Mouse (Mus musculus) retina, adult 2 months (tissue): ENCODE data around the gene Slc12a8.

Source experiments
- DNase-seq: peaks from one replicate; pipeline ENCODE4 v3.0.0-alpha.2; 2012; ENCODE audit warnings: low read depth, low spot score

Gene Slc12a8

DNA sequence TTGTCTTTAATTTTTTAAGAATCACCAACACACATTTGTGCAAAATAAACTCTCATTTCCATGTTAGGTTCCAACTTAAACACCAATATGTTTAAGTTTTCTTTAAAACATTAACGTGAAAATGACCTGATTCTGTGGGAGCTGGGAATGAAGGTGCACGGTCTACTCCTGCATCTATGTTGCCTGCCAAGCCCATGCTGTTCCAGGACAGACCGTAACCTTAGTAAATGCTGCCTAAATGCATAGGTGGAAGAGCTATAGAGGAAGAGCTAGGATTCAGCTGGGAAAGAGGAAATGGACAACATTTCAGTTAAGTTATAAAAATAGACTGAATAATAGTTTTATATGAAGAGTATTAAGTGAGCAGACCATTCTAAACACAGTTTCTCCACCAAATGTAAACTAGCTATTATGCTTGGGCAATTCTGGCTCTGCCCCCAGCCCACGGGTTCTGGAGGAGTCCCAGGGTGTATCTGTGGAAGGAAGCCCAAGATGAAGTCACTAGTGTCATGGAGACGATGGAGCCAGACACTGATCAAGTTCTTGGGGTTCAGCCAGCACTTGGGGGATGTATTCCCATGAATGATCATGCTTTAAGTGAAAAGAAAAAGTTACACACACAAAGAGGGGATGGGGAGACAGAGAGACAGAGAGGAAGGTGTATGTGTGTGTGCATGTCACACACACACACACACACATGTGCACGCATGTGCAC is 95.1 kb downstream of the Slc12a8 start:
- DNase-seq: no peak

DNA sequence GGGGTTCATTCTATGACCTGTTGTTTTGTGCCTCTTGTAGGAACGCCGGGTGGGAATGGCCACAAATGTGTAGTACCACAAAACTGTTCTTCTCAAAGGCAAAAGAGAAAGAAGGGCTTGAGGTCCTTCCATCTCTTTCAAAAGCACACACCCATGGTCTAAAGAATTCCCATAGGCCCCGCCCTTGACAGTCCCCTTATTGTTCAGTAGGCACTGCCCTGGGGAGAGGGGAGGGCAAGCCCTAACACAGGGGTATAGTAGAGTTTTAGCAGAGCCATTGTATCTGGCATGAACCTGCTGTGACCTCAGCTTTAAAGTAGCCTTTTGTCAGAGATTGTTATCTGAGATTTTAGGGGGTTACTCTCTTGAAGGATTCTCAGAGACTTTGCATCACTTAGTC is 98.9 kb downstream of the Slc12a8 start:
- no peak for DNase-seq

- DNase-seq: no peak
These were observed 104.7 kb downstream of the Slc12a8 start for GRCm38 (mm10) chr16:33621836-33622235.

- DNase-seq: no peak
These were observed 107.5 kb downstream of the Slc12a8 start for GRCm38 (mm10) chr16:33624586-33624985.

GRCm38 (mm10) chr16:33629539-33629938 is 112.4 kb downstream of the Slc12a8 start:
- no peak for DNase-seq

DNA sequence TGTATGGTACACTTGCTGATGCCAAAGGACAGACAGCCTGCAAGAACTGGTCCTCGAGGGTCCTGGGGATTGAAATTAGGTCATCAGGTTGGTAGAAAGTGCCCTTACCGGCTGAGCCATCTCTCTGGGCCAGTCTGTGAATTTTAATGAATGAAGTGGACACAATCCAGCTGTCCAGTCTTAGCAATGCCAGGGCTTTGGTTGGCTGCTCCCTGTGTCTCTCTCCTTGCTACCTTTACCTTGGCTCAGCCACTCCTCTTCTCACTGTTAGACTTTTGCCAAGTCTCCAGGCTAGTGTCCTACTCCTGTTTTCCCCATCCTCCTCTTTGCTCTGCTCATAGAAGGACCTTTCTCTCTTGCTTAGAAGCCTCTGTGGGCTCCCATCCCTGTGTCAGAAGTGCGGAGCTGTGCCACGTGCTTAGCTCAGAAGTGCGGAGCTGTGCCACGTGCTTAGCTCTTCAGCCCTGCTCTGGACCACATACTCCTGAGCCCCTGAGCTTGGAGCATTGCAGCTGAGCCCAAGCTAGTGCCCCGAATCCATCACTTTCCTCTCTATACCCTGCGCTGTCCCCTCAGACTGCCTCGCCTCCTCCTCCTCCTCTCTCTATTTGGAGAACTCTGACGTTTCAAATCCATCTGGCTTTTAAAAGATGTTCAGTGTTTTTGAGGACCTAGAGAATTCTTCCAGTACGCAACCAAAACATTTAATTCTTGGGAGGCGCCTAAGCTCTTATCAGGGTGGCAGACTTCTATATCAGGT is 118.9 kb downstream of the Slc12a8 start:
- DNase-seq: no peak

GRCm38 (mm10) chr16:33641779-33642178 is 124.7 kb downstream of the Slc12a8 start:
- no peak for DNase-seq

GRCm38 (mm10) chr16:33653116-33653515 is 136.0 kb downstream of the Slc12a8 start:
- no peak for DNase-seq

- DNase-seq: no peak
These were observed 138.3 kb downstream of the Slc12a8 start for GRCm38 (mm10) chr16:33655443-33655842.

GRCm38 (mm10) chr16:33657191-33657590 is 140.1 kb downstream of the Slc12a8 start:
- DNase-seq: no peak

- DNase-seq: no peak
These were observed 141.0 kb downstream of the Slc12a8 start for GRCm38 (mm10) chr16:33658121-33658520.

- DNase-seq: no peak
These were observed 142.4 kb downstream of the Slc12a8 start for GRCm38 (mm10) chr16:33659521-33659920.

DNA sequence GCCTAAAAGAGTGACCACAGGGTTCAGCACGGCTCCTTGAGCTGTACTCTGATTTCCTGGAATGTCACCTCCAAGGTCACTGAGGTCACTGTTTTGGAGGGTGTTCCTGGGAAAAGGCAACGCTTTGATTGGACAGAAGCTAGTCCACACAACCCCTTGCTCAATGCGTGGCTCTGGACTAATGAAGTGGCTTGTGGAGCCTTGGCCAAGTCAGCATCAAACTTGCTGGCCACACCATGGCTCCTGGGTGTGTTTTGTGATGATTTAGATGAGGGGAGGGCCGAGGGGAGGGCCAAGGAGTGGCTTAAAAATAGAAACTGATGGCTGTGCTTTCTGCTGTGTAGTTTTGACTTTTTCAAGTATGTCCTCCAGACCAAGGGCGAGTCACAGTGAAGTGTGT is 143.0 kb downstream of the Slc12a8 start:
- no peak for DNase-seq

- DNase-seq: no peak
These were observed 145.7 kb downstream of the Slc12a8 start for GRCm38 (mm10) chr16:33662841-33663240.

DNA sequence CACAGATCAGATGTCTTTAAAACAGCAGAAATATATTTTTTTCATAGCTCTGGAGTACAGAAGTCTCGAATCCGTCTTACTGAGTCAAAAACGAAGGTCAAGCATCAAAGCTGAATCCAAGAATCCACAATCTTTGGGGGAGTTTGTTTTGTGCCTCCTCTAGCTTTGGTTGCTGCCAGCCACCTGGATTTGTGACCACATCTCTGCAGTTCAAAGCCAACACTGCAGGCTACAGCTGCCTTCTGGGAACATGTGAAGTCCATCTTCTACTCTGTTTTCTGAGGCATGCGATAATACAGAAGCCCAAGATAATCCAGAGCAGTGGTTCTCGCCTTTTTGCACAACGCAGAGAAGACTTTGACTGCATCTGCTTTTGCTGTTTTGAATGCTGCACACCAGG is 149.1 kb downstream of the Slc12a8 start:
- DNase-seq: no peak

DNA sequence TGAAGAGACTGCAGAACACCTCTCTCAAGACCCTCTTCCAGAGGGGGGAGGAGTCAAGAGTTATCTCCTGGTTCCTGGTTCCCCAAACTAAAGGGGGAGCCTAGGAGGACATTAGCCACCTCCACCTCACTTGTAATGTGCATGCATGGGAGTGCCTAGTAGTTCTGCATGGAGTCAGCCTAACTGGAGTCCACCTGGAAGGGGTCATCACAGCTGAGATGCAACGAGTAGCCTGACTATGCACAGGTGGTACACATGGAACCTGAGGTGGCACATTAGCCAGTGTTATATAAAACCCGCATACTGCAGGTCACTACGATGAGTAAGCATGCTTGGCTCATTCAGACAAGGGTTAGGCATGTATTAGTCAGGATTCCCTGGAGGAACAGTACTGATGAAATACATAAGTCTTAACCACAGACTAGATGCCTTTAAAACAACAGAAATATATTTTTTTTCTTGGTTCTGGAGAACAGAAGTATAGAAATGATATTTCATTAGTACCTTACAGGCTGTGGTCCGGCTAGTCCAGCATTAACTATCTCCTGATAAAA is 149.9 kb downstream of the Slc12a8 start:
- DNase-seq: no peak

DNA sequence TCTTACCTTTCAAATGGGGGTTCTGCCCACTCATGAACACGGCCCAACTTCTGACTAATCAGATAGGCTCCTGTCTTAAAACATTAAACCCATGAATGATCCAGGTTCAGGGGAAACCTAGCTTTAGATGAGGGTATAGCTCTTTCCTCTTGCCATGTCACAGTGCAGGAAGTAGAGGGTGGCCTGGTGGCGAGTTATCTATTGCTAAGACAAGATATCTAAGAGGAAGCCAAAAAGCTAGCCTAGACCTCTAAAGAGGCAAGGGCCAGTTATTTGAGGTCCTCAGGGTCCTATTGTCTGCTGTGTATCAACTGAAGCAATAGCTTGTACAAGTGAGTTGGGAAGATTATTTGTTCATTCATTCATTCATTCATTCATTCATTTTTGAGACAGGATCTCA is 151.3 kb downstream of the Slc12a8 start:
- no peak for DNase-seq

DNA sequence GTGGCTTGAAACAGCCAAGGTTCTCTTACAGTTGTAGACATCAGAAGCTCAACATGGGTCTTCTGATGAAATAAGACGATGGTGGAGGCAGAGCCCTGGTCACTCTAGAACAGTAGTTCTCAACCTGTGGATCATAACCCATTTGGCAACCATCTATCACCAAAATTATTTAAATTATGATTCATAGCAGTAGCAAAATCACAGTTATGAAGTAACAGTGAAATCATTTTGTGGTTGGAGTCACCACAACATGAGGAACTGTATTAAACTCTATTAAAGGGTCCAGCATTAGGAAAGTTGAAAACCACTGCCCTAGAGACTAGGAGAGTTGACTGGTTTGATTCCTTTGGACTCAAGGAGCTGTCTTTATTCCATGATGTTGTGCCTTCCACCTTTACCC is 151.9 kb downstream of the Slc12a8 start:
- DNase-seq: no peak

- no peak for DNase-seq
These were observed 153.2 kb downstream of the Slc12a8 start for GRCm38 (mm10) chr16:33670340-33670739.

- no peak for DNase-seq
These were observed 153.8 kb downstream of the Slc12a8 start for GRCm38 (mm10) chr16:33670933-33671332.

DNA sequence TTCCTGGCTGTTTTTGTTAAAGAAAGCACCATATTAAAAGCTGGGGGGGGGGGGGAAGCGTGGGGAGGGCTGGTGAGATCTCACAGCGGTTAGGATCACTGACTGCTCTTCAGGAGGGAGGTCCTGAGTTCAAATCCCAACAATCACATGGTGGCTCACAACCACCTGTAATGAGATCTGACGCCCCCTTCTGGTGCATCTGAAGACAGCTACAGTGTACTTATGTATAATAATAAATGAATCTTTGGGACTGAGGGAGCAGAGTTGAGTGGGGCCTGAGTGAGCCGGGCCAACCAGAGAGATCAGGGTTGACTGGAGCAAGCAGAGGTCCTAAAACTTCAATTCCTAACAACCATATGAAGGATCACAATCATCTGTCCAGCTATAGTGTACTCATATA is 155.1 kb downstream of the Slc12a8 start:
- no peak for DNase-seq

GRCm38 (mm10) chr16:33672643-33673042 is 155.5 kb downstream of the Slc12a8 start:
- no peak for DNase-seq
